Mouse (Mus musculus) ES-Bruce4 (cell line): ENCODE results near the gene Thrap3.

Experiments used
- CTCF ChIP-seq: IDR thresholded peaks from one replicate; pipeline ENCODE4 v1.8.1; 2011; ENCODE audit warnings: low read depth, low read length
- POLR2A ChIP-seq: IDR thresholded peaks from one replicate; pipeline ENCODE4 v1.8.1; 2011; ENCODE audit warnings: low read length; ENCODE audit not compliant: insufficient read depth

DNA sequence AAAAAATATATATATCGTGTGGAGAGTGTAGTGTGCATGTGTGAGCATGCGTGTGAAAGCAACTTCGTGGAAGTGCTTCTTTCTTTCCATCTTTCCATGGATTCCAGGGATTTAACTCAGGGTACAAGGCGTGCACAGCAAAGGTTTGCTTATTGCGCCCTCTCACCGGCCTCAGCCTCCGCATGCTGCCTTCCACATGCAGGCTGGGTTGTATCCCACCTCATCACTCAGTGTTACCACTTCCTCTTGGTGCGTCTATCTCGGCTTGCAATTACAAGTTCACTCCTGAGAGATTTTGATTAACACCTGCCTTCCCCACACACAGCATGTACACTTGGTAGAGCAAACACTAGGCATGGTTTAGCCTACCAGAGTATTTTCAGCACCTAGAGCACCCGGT, 32.6 kb upstream of the Thrap3 start:
- no peak for TF ChIP-seq CTCF
- no peak for TF ChIP-seq POLR2A
